Mouse (Mus musculus) embryonic facial prominence, embryonic 10.5 days (tissue): ENCODE measurements around the gene Fam186b. TPM values are rescaled to one million over a fixed set of nuclear protein-coding genes. Genes with fewer than 3 reads are reported as not detected.

Experiments used
- DNase-seq: peaks from one replicate; pipeline ENCODE4 v3.0.0-alpha.2; 2017; ENCODE audit warnings: low spot score
- H3K27ac ChIP-seq: fragments of 300-500 bp; sonication (generic); replicated peaks from 2 replicates; pipeline ENCODE4 v1.5.1; 2016; ENCODE audit warnings: mild to moderate bottlenecking
- H3K27me3 ChIP-seq: fragments of 300-500 bp; sonication (generic); replicated peaks from 2 replicates; pipeline ENCODE4 v1.6.1; 2016; ENCODE audit warnings: low read depth, mild to moderate bottlenecking; ENCODE audit not compliant: poor library complexity, severe bottlenecking
- H3K36me3 ChIP-seq: fragments of 300-500 bp; sonication (generic); replicated peaks from 2 replicates; pipeline ENCODE4 v1.6.1; 2016; ENCODE audit warnings: mild to moderate bottlenecking, moderate library complexity
- H3K4me1 ChIP-seq: fragments of 300-500 bp; sonication (generic); 2 replicates; pipeline ENCODE4 v1.6.1; 2016
- H3K4me3 ChIP-seq: fragments of 300-500 bp; sonication (generic); 2 replicates; pipeline ENCODE4 v1.5.1; 2016; ENCODE audit warnings: mild to moderate bottlenecking, moderate library complexity
- H3K9me3 ChIP-seq: fragments of 300-500 bp; sonication (generic); 2 replicates; pipeline ENCODE4 v1.6.1; 2016; ENCODE audit warnings: mild to moderate bottlenecking
- WGBS: fragments of 180-500 bp; shearing (Covaris S2); methylation state at CpG from one replicate; pipeline ENCODE4 v1.1.7; 2016; 5-methylcytosine and 5-hydroxymethylcytosine counted together
- polyA plus RNA-seq: library from polyadenylated mRNA; unstranded; fragments of >200 nt; fragmentation: Nextera tagmentation; extraction: Ambion mirVana; gene quantifications from 2 replicates; pipeline ENCODE4 v1.2.1, GENCODE M21; 2016

Gene Fam186b
- polyA plus RNA-seq, 1 experiment from 2014 or later: 0.30 TPM

GRCm38 (mm10) chr15:99318861-99319410 is 23.2 kb upstream of the Fam186b start:
- Histone ChIP-seq H3K4me1 (peaks cover 16% of the 10 kb centered on the region; the same call in 1 of the 2 replicates), H3K4me3 (no peak overlapping the region), H3K9me3 (no peaks in the 10 kb centered on the region), H3K36me3 (peaks cover 100% of the 10 kb centered on the region), H3K27me3 (no peaks in the 10 kb centered on the region), H3K27ac (no peak overlapping the region)
- no peak for DNase-seq
- 88% methylated on average over 14 of the region's 14 CpGs for WGBS

- H3K36me3 ChIP-seq: peaks cover 100% of the 10 kb centered on the region
- no peak for DNase-seq
- WGBS: 88% methylated on average over 6 of the region's 6 CpGs
Measured at GRCm38 (mm10) chr15:99318071-99318470, 22.4 kb upstream of the Fam186b start.

GRCm38 (mm10) chr15:99317267-99317651 is 21.6 kb upstream of the Fam186b start:
- Histone ChIP-seq H3K4me3 (no peak overlapping the region), H3K4me1 (peaks cover 16% of the 10 kb centered on the region; the same call in 1 of the 2 replicates), H3K27ac (peak overlapping the region; percentile 85; the same call in 1 of the 2 replicates), H3K36me3 (peaks cover 100% of the 10 kb centered on the region), H3K9me3 (no peaks in the 10 kb centered on the region), H3K27me3 (no peaks in the 10 kb centered on the region)
- 72% methylated on average over 2 of the region's 2 CpGs for WGBS
- no peak for DNase-seq

More at GRCm38 (mm10) chr15:99318071-99318470, 22.4 kb upstream of the Fam186b start:
- Histone ChIP-seq H3K27ac (no peak overlapping the region), H3K9me3 (no peaks in the 10 kb centered on the region), H3K4me1 (peaks cover 16% of the 10 kb centered on the region; the same call in 1 of the 2 replicates), H3K4me3 (no peak overlapping the region), H3K27me3 (no peaks in the 10 kb centered on the region)

- Histone ChIP-seq H3K36me3 (peaks cover 100% of the 10 kb centered on the region), H3K27ac (peak overlapping the region; percentile 85), H3K9me3 (no peaks in the 10 kb centered on the region), H3K27me3 (no peaks in the 10 kb centered on the region), H3K4me1 (peaks cover 16% of the 10 kb centered on the region; the same call in 1 of the 2 replicates), H3K4me3 (no peak overlapping the region)
- WGBS: 79% methylated on average over 16 of the region's 16 CpGs
- peak; percentile 75 for DNase-seq
Measured at GRCm38 (mm10) chr15:99316314-99317266, 20.9 kb upstream of the Fam186b start.

GRCm38 (mm10) chr15:99314891-99315290 is 19.2 kb upstream of the Fam186b start:
- Histone ChIP-seq H3K27ac (peak overlapping the region; percentile 37; the same call in 1 of the 2 replicates), H3K4me1 (0 out of 2 replicates have a peak, but pooled peaks cover 7% of the 10 kb centered on the region), H3K36me3 (peaks cover 100% of the 10 kb centered on the region), H3K27me3 (no peaks in the 10 kb centered on the region), H3K9me3 (no peaks in the 10 kb centered on the region), H3K4me3 (no peak overlapping the region)
- DNase-seq: no peak
- WGBS: 91% methylated on average over 16 of the region's 16 CpGs

GRCm38 (mm10) chr15:99310617-99311016 is 14.9 kb upstream of the Fam186b start:
- no peak overlapping the region for H3K4me3 ChIP-seq
- peaks cover 100% of the 10 kb centered on the region for H3K36me3 ChIP-seq
- H3K9me3 ChIP-seq: no peaks in the 10 kb centered on the region
- H3K4me1 ChIP-seq: 0 out of 2 replicates have a peak, but pooled peaks cover 7% of the 10 kb centered on the region
- no peak for DNase-seq
- H3K27ac ChIP-seq: no peak overlapping the region
- no peaks in the 10 kb centered on the region for H3K27me3 ChIP-seq
- WGBS: 93% methylated on average over 5 of the region's 5 CpGs

GRCm38 (mm10) chr15:99309549-99309948 is 13.9 kb upstream of the Fam186b start:
- no peak for DNase-seq
- H3K9me3 ChIP-seq: no peaks in the 10 kb centered on the region
- H3K27ac ChIP-seq: no peak overlapping the region
- no peaks in the 10 kb centered on the region for H3K27me3 ChIP-seq
- 0 out of 2 replicates have a peak, but pooled peaks cover 3% of the 10 kb centered on the region for H3K4me1 ChIP-seq
- peaks cover 100% of the 10 kb centered on the region for H3K36me3 ChIP-seq
- WGBS: 90% methylated on average over 9 of the region's 9 CpGs
- H3K4me3 ChIP-seq: no peak overlapping the region

GRCm38 (mm10) chr15:99307476-99307875 is 11.8 kb upstream of the Fam186b start:
- DNase-seq: no peak
- no peak overlapping the region for H3K4me3 ChIP-seq
- no peak overlapping the region for H3K27ac ChIP-seq
- 83% methylated on average over 9 of the region's 9 CpGs for WGBS
- H3K36me3 ChIP-seq: peaks cover 95% of the 10 kb centered on the region
- H3K9me3 ChIP-seq: no peaks in the 10 kb centered on the region
- H3K27me3 ChIP-seq: no peaks in the 10 kb centered on the region
- no peaks in the 10 kb centered on the region for H3K4me1 ChIP-seq

- DNase-seq: no peak
- Histone ChIP-seq H3K27me3 (no peaks in the 10 kb centered on the region), H3K9me3 (no peaks in the 10 kb centered on the region), H3K4me3 (peak overlapping the region; percentile 81), H3K36me3 (peaks cover 13% of the 10 kb centered on the region), H3K4me1 (peaks cover 20% of the 10 kb centered on the region), H3K27ac (no peak overlapping the region)
- 46% methylated on average over 5 of the region's 5 CpGs for WGBS
Measured at GRCm38 (mm10) chr15:99296213-99296612, 525 bp upstream of the Fam186b start.

- Histone ChIP-seq H3K36me3 (peaks cover 2% of the 10 kb centered on the region), H3K27ac (peak within 1 kb of the TSS; percentile 93), H3K4me3 (peak within 1 kb of the TSS; percentile 81), H3K27me3 (no peaks in the 10 kb centered on the region), H3K4me1 (peaks cover 20% of the 10 kb centered on the region), H3K9me3 (no peaks in the 10 kb centered on the region)
- WGBS: under 1% methylated on average over 64 of the region's 64 CpGs
- peak; percentile 95 for DNase-seq
Measured at GRCm38 (mm10) chr15:99294813-99295374, 794 bp downstream of the Fam186b start, which contains the start of gene Prpf40b. TSS of gene Prpf40b (plus strand) at chr15:99295087.

GRCm38 (mm10) chr15:99294287-99294686 is 1.4 kb downstream of the Fam186b start:
- Histone ChIP-seq H3K27me3 (no peaks in the 10 kb centered on the region), H3K9me3 (no peaks in the 10 kb centered on the region), H3K4me3 (peak overlapping the region; percentile 81), H3K27ac (peak overlapping the region; percentile 93), H3K4me1 (peaks cover 20% of the 10 kb centered on the region), H3K36me3 (no peaks in the 10 kb centered on the region; the same call in 1 of the 2 replicates)
- DNase-seq: no peak
- WGBS: 43% methylated on average over 16 of the region's 16 CpGs

- DNase-seq: no peak
- H3K4me1 ChIP-seq: peaks cover 10% of the 10 kb centered on the region
- H3K9me3 ChIP-seq: no peaks in the 10 kb centered on the region
- H3K27ac ChIP-seq: no peak overlapping the region
- no peaks in the 10 kb centered on the region for H3K27me3 ChIP-seq
- WGBS: 90% methylated on average over 11 of the region's 11 CpGs
- no peaks in the 10 kb centered on the region for H3K36me3 ChIP-seq
- H3K4me3 ChIP-seq: no peak overlapping the region
Measured at GRCm38 (mm10) chr15:99290586-99290985, 5.1 kb downstream of the Fam186b start.
